Comparison of ENCODE assay signal across 8 mouse cellular contexts in genomic region chr17:7443822-7444221, GRCm38 (mm10). TPM values are rescaled to one million over a fixed set of nuclear protein-coding genes. Genes with fewer than 3 reads are reported as not detected.
DNase-seq lines count a peak whose midpoint lies in the region; ATAC-seq and TF ChIP-seq lines count a peak whose summit lies in the region.

No protein-coding gene starts in this region.

- DNase-seq in hindbrain, embryonic 11.5 days (ENCODE audit: low spot score) = peak; percentile 87
- peak; percentile 40 for DNase-seq in MEL (ENCODE audit: low read depth, low spot score)
- DNase-seq in c-Kit-positive CD71-negative TER-119-negative erythroid progenitor cells, embryonic 14.5 days (ENCODE audit: low read depth) = peak; percentile 46
- peak; percentile 56 to 76 for DNase-seq in heart, postnatal 36 days
- DNase-seq in limb, embryonic 11.5 days (ENCODE audit: low spot score) = peak; percentile 85
- DNase-seq in right cerebral cortex, postnatal 14 days = peak; percentile 84
- no peak for DNase-seq in spleen, postnatal 14 days (ENCODE audit: low spot score in 2 of 2)

- H3K4me3 ChIP-seq in hindbrain, embryonic 11.5 days (ENCODE audit: low read depth, low read length) = no peak overlapping the region
- H3K4me3 ChIP-seq in hindbrain, embryonic 12.5 days = no peak overlapping the region
- H3K4me3 ChIP-seq in MEL (ENCODE audit: control insufficient read depth in 1 of 2, insufficient read depth in 1 of 2, low read depth in 2 of 2, low read length in 2 of 2) = no peak overlapping the region
- no peak overlapping the region for H3K4me3 ChIP-seq in limb, embryonic 11.5 days (ENCODE audit: low read depth, low read length)

- H3K27ac ChIP-seq in hindbrain, embryonic 11.5 days (ENCODE audit: low read depth, low read length) = no peak overlapping the region
- no peak overlapping the region for H3K27ac ChIP-seq in hindbrain, embryonic 12.5 days
- H3K27ac ChIP-seq in MEL (ENCODE audit: control insufficient read depth, low read depth, low read length) = no peak overlapping the region
- H3K27ac ChIP-seq in limb, embryonic 11.5 days (replicated peaks; ENCODE audit: low read depth, low read length) = no peak overlapping the region

- TF ChIP-seq EP300 in MEL (IDR thresholded peaks at IDR 0.05; ENCODE audit: low read depth in 1 of 2, low read length in 2 of 2) = no peak

- no peaks in the 10 kb centered on the region for H3K27me3 ChIP-seq in hindbrain, embryonic 11.5 days (ENCODE audit: control insufficient read depth, insufficient read depth, low read length)
- no peaks in the 10 kb centered on the region for H3K27me3 ChIP-seq in hindbrain, embryonic 12.5 days
- H3K27me3 ChIP-seq in MEL (ENCODE audit: control insufficient read depth in 1 of 2, insufficient read depth in 2 of 2, low read length in 2 of 2) = no peaks in the 10 kb centered on the region; a peak in 1 of 4 replicates
- H3K27me3 ChIP-seq in limb, embryonic 11.5 days (ENCODE audit: control insufficient read depth, insufficient read depth, low read length) = no peaks in the 10 kb centered on the region

- TF ChIP-seq RAD21 in MEL (IDR thresholded peaks at IDR 0.05; ENCODE audit: low read depth, low read length) = peak; percentile 55

- H3K4me1 ChIP-seq in hindbrain, embryonic 11.5 days (replicated peaks; ENCODE audit: control insufficient read depth, insufficient read depth, low read length) = no peaks in the 10 kb centered on the region
- no peaks in the 10 kb centered on the region for H3K4me1 ChIP-seq in hindbrain, embryonic 12.5 days
- H3K4me1 ChIP-seq in MEL (ENCODE audit: control insufficient read depth in 1 of 2, insufficient read depth in 2 of 2, low read length in 2 of 2) = no peaks in the 10 kb centered on the region
- H3K4me1 ChIP-seq in limb, embryonic 11.5 days (ENCODE audit: control insufficient read depth, insufficient read depth, low read length) = no peaks in the 10 kb centered on the region

- no peak for ATAC-seq in hindbrain, embryonic 11.5 days (ENCODE audit: low FRiP score)
- no peak for ATAC-seq in hindbrain, embryonic 12.5 days (ENCODE audit: low FRiP score)
- no peak for ATAC-seq in limb, embryonic 11.5 days (ENCODE audit: insufficient number of reproducible peaks, low FRiP score, low TSS enrichment, low read depth)

- peak in 2 of 3 experiments; percentile 50 to 58; a peak in 3 of 6 replicates for TF ChIP-seq CTCF in MEL (IDR thresholded peaks at IDR 0.05 in 2 of 3, conservative IDR thresholded peaks at IDR 0.05 in 1 of 3; ENCODE audit: control insufficient read depth in 1 of 3, insufficient read depth in 1 of 3, low read depth in 2 of 3, low read length in 3 of 3, poor library complexity in 1 of 3, severe bottlenecking in 1 of 3)

- no peak overlapping the region for H3K4me2 ChIP-seq in hindbrain, embryonic 11.5 days (replicated peaks; ENCODE audit: low read depth, low read length)
- no peak overlapping the region for H3K4me2 ChIP-seq in hindbrain, embryonic 12.5 days (replicated peaks)
- H3K4me2 ChIP-seq in limb, embryonic 11.5 days (ENCODE audit: low read depth, severe bottlenecking) = no peak overlapping the region

- intact Hi-C loops in heart, postnatal 36 days (cut with DNase I) = loop anchor here (2.0 kb wide), 1 partner anchor 379 kb away; no protein-coding TSS in a partner anchor

- no peaks in the 10 kb centered on the region for H3K9me3 ChIP-seq in hindbrain, embryonic 11.5 days (ENCODE audit: control insufficient read depth, low read length)
- H3K9me3 ChIP-seq in hindbrain, embryonic 12.5 days (replicated peaks) = no peaks in the 10 kb centered on the region
- H3K9me3 ChIP-seq in MEL (replicated peaks; ENCODE audit: insufficient read depth, low read length) = no peaks in the 10 kb centered on the region
- H3K9me3 ChIP-seq in limb, embryonic 11.5 days (ENCODE audit: control insufficient read depth, low read length) = no peaks in the 10 kb centered on the region

- no peak overlapping the region for H3K9ac ChIP-seq in hindbrain, embryonic 11.5 days (ENCODE audit: low read depth, low read length)
- H3K9ac ChIP-seq in hindbrain, embryonic 12.5 days = no peak overlapping the region
- H3K9ac ChIP-seq in MEL (ENCODE audit: control insufficient read depth, low read depth, low read length, poor library complexity, severe bottlenecking) = no peak overlapping the region
- H3K9ac ChIP-seq in limb, embryonic 11.5 days (ENCODE audit: low read length) = no peak overlapping the region

- H3K79me2 ChIP-seq in MEL (ENCODE audit: control insufficient read depth, insufficient read depth, low read length, poor library complexity) = no peaks in the 10 kb centered on the region

- WGBS in hindbrain, embryonic 11.5 days = 65% methylated on average over 1 of the region's 1 CpGs
- WGBS in hindbrain, embryonic 12.5 days = 52% methylated on average over 1 of the region's 1 CpGs
- WGBS in limb, embryonic 11.5 days = 62% methylated on average over 1 of the region's 1 CpGs

- TF ChIP-seq POLR2A in MEL (IDR thresholded peaks at IDR 0.05; ENCODE audit: control insufficient read depth in 1 of 2, insufficient read depth in 1 of 2, low read depth in 1 of 2, low read length in 2 of 2, poor library complexity in 1 of 2) = no peak

- no peaks in the 10 kb centered on the region for H3K36me3 ChIP-seq in hindbrain, embryonic 11.5 days (ENCODE audit: control insufficient read depth, insufficient read depth, low read length)
- H3K36me3 ChIP-seq in hindbrain, embryonic 12.5 days = no peaks in the 10 kb centered on the region
- no peaks in the 10 kb centered on the region for H3K36me3 ChIP-seq in MEL (ENCODE audit: control insufficient read depth in 1 of 2, insufficient read depth in 2 of 2, low read length in 2 of 2)
- H3K36me3 ChIP-seq in limb, embryonic 11.5 days (ENCODE audit: control insufficient read depth, insufficient read depth, low read length) = no peaks in the 10 kb centered on the region

TF ChIP-seq in MEL, 35 proteins besides CTCF, POLR2A, EP300 and RAD21:
- no peak for TF ChIP-seq MYC (IDR thresholded peaks at IDR 0.05; ENCODE audit: low read depth, low read length)
- TF ChIP-seq SMC3 (IDR thresholded peaks at IDR 0.05; ENCODE audit: low read depth, low read length) = peak; percentile 49
- peak; percentile 31; the same call in 1 of the 2 replicates for TF ChIP-seq ZC3H11A (IDR thresholded peaks at IDR 0.05; ENCODE audit: low read depth, low read length)

RNA-seq across cellular contexts. Expression of gene Unc93a2, which starts 58.6 kb away (rescaled TPM):
- polyA plus RNA-seq in hindbrain, embryonic 11.5 days (2014; fragmentation: Nextera tagmentation; extraction: Ambion mirVana) = not detected in 2 replicates
- polyA plus RNA-seq in hindbrain, embryonic 12.5 days (2016; fragmentation: Nextera tagmentation; extraction: Ambion mirVana) = not detected in 2 replicates
- total RNA-seq in MEL (2012; rRNA removed) = not detected in 2 replicates
- not detected for polyA plus RNA-seq in MEL (2012; ENCODE audit: insufficient read depth in 1 of 2, insufficient read length in 2 of 2, low read depth in 1 of 2, low replicate concordance in 2 of 2, missing spikeins in 1 of 2)
- total RNA-seq in heart, postnatal 36 days (2021) = not detected
- polyA plus RNA-seq in limb, embryonic 11.5 days (2014; fragmentation: Nextera tagmentation; extraction: Ambion mirVana) = not detected in 2 replicates

Comparison
In these comparisons a context has a peak if more than half of its experiments do, and no peak if none do; other contexts are left out.
1. DNase-seq: peak in hindbrain, embryonic 11.5 days (single experiment), MEL (single experiment), c-Kit-positive CD71-negative TER-119-negative erythroid progenitor cells, embryonic 14.5 days (single experiment), heart, postnatal 36 days (2 of 2), limb, embryonic 11.5 days (single experiment) and right cerebral cortex, postnatal 14 days (single experiment); none in spleen, postnatal 14 days (0 of 2).